Mouse (Mus musculus): ENCODE results near the gene Gas2l1. TPM values are rescaled to one million over a fixed set of nuclear protein-coding genes. Genes with fewer than 3 reads are reported as not detected.

Gas2l1 gene
- polyA plus RNA-seq, 1 experiment, result 40.2 TPM

GRCm38 (mm10) chr11:5100283-5100682 is 35.2 kb upstream of the Gas2l1 start:
- H3K4me1 ChIP-seq (ENCODE audit: control insufficient read depth, insufficient read depth, low read length), result peaks cover 7% of the 10 kb centered on the region; the same call in 1 of the 2 replicates
- H3K27me3 ChIP-seq (replicated peaks; ENCODE audit: control insufficient read depth, insufficient read depth, low read length), result no peaks in the 10 kb centered on the region
- DNase-seq, result peak; percentile 16
- H3K4me3 ChIP-seq (ENCODE audit: insufficient read depth, low read depth, low read length), result peak overlapping the region; percentile 70
- WGBS, result under 1% methylated on average over 7 of the region's 7 CpGs
- TF ChIP-seq POLR2A (IDR thresholded peaks at IDR 0.05; ENCODE audit: low read depth, low read length) (no peak), CTCF (conservative IDR thresholded peaks at IDR 0.05; ENCODE audit: insufficient read depth, insufficient read length, low read depth, low read length) (0 out of 2 replicates have a peak, but pooled peaks have one; percentile 14)
- H3K27ac ChIP-seq (ENCODE audit: insufficient read depth, low read depth, low read length), result peak overlapping the region; percentile 4; the same call in 1 of the 2 replicates
- H3K36me3 ChIP-seq (ENCODE audit: control insufficient read depth, insufficient read depth, low read length), result no peaks in the 10 kb centered on the region

GRCm38 (mm10) chr11:5099576-5100183 is 34.6 kb upstream of the Gas2l1 start:
- TF ChIP-seq POLR2A (IDR thresholded peaks at IDR 0.05; ENCODE audit: low read depth, low read length), result peak; percentile 78
- no peak for TF ChIP-seq CTCF (conservative IDR thresholded peaks at IDR 0.05; ENCODE audit: insufficient read depth, insufficient read length, low read depth, low read length)
- peaks cover 7% of the 10 kb centered on the region; the same call in 1 of the 2 replicates for H3K4me1 ChIP-seq (ENCODE audit: control insufficient read depth, insufficient read depth, low read length)
- H3K36me3 ChIP-seq (ENCODE audit: control insufficient read depth, insufficient read depth, low read length), result no peaks in the 10 kb centered on the region
- peak overlapping the region; percentile 70 for H3K4me3 ChIP-seq (ENCODE audit: insufficient read depth, low read depth, low read length)
- H3K27ac ChIP-seq (ENCODE audit: insufficient read depth, low read depth, low read length), result peak overlapping the region; percentile 92
- H3K27me3 ChIP-seq (replicated peaks; ENCODE audit: control insufficient read depth, insufficient read depth, low read length), result no peaks in the 10 kb centered on the region
- under 1% methylated on average over 31 of the region's 31 CpGs for WGBS
- DNase-seq, result peak; percentile 92

GRCm38 (mm10) chr11:5098736-5099542 is 33.8 kb upstream of the Gas2l1 start, which contains the start of the genes Rhbdd3 and Ewsr1:
Gene Rhbdd3, plus strand, starts transcription at chr11:5098926.
Gene Ewsr1, minus strand, starts transcription at chr11:5099266.
- peak; percentile 98 for DNase-seq
- H3K4me1 ChIP-seq (ENCODE audit: control insufficient read depth, insufficient read depth, low read length), result peaks cover 7% of the 10 kb centered on the region; the same call in 1 of the 2 replicates
- under 1% methylated on average over 92 of the region's 92 CpGs for WGBS
- no peaks in the 10 kb centered on the region for H3K36me3 ChIP-seq (ENCODE audit: control insufficient read depth, insufficient read depth, low read length)
- peak within 1 kb of the TSS; percentile 70 for H3K4me3 ChIP-seq (ENCODE audit: insufficient read depth, low read depth, low read length)
- peak within 1 kb of the TSS; percentile 99 for H3K27ac ChIP-seq (ENCODE audit: insufficient read depth, low read depth, low read length)
- TF ChIP-seq CTCF (conservative IDR thresholded peaks at IDR 0.05; ENCODE audit: insufficient read depth, insufficient read length, low read depth, low read length), result no peak
- peak; percentile 53 for TF ChIP-seq POLR2A (IDR thresholded peaks at IDR 0.05; ENCODE audit: low read depth, low read length)
- H3K27me3 ChIP-seq (replicated peaks; ENCODE audit: control insufficient read depth, insufficient read depth, low read length), result no peaks in the 10 kb centered on the region

GRCm38 (mm10) chr11:5098035-5098735 is 33.1 kb upstream of the Gas2l1 start:
- 1% methylated on average over 44 of the region's 44 CpGs for WGBS
- DNase-seq, result peak; percentile 70
- H3K36me3 ChIP-seq (ENCODE audit: control insufficient read depth, insufficient read depth, low read length), result no peaks in the 10 kb centered on the region
- H3K27me3 ChIP-seq (replicated peaks; ENCODE audit: control insufficient read depth, insufficient read depth, low read length), result no peaks in the 10 kb centered on the region
- peak overlapping the region; percentile 70 for H3K4me3 ChIP-seq (ENCODE audit: insufficient read depth, low read depth, low read length)
- peaks cover 7% of the 10 kb centered on the region; the same call in 1 of the 2 replicates for H3K4me1 ChIP-seq (ENCODE audit: control insufficient read depth, insufficient read depth, low read length)
- TF ChIP-seq CTCF (conservative IDR thresholded peaks at IDR 0.05; ENCODE audit: insufficient read depth, insufficient read length, low read depth, low read length) (no peak), POLR2A (IDR thresholded peaks at IDR 0.05; ENCODE audit: low read depth, low read length) (no peak)
- H3K27ac ChIP-seq (ENCODE audit: insufficient read depth, low read depth, low read length), result peak overlapping the region; percentile 99

- no peak for DNase-seq
- Histone ChIP-seq H3K36me3 (ENCODE audit: control insufficient read depth, insufficient read depth, low read length) (peaks cover 1% of the 10 kb centered on the region), H3K27ac (ENCODE audit: insufficient read depth, low read depth, low read length) (no peak overlapping the region), H3K4me3 (ENCODE audit: insufficient read depth, low read depth, low read length) (no peak overlapping the region), H3K27me3 (replicated peaks; ENCODE audit: control insufficient read depth, insufficient read depth, low read length) (no peaks in the 10 kb centered on the region), H3K4me1 (ENCODE audit: control insufficient read depth, insufficient read depth, low read length) (peaks cover 18% of the 10 kb centered on the region; the same call in 1 of the 2 replicates)
- WGBS, result 14% methylated on average over 8 of the region's 8 CpGs
- no peak for TF ChIP-seq CTCF (conservative IDR thresholded peaks at IDR 0.05; ENCODE audit: insufficient read depth, insufficient read length, low read depth, low read length)
- no peak for TF ChIP-seq POLR2A (IDR thresholded peaks at IDR 0.05; ENCODE audit: low read depth, low read length)
Observed at GRCm38 (mm10) chr11:5096480-5097020, 31.4 kb upstream of the Gas2l1 start.

GRCm38 (mm10) chr11:5095877-5096276 is 30.8 kb upstream of the Gas2l1 start:
- DNase-seq, result no peak
- Histone ChIP-seq H3K4me1 (ENCODE audit: control insufficient read depth, insufficient read depth, low read length) (peaks cover 18% of the 10 kb centered on the region; the same call in 1 of the 2 replicates), H3K4me3 (ENCODE audit: insufficient read depth, low read depth, low read length) (no peak overlapping the region), H3K27ac (ENCODE audit: insufficient read depth, low read depth, low read length) (no peak overlapping the region), H3K27me3 (replicated peaks; ENCODE audit: control insufficient read depth, insufficient read depth, low read length) (no peaks in the 10 kb centered on the region), H3K36me3 (ENCODE audit: control insufficient read depth, insufficient read depth, low read length) (peaks cover 1% of the 10 kb centered on the region)
- no peak for TF ChIP-seq POLR2A (IDR thresholded peaks at IDR 0.05; ENCODE audit: low read depth, low read length)
- no peak for TF ChIP-seq CTCF (conservative IDR thresholded peaks at IDR 0.05; ENCODE audit: insufficient read depth, insufficient read length, low read depth, low read length)
- WGBS, result 43% methylated on average over 5 of the region's 5 CpGs

Data from kidney, adult 2 months (tissue).